Mouse (Mus musculus) left cerebral cortex, postnatal 4 days (tissue): ENCODE data around the gene Atg4b. TPM values are rescaled to one million over a fixed set of nuclear protein-coding genes. Genes with fewer than 3 reads are reported as not detected.
A peak's percentile ranks its signal among the peaks of the same experiment; 100 is the strongest.
"Not testable (repeated sequence)": the region's sequence is repeated elsewhere in the genome, so short reads cannot be mapped to it uniquely, and the experiment has no call there.

Source experiments
- DNase-seq: peaks from one replicate; pipeline ENCODE4 v3.0.0-alpha.2; 2022
- intact Hi-C: fragments of 180-260 bp; cut with DNase I; formaldehyde crosslinking; loops from one replicate; pipeline ENCODE4 v1.15.1; 2025
- total RNA-seq, 2 experiments: library from RNA; stranded (reverse); gene quantifications; 2 replicates each; pipeline ENCODE4 v1.2.3; 2021

Atg4b gene
- total RNA-seq, 2 experiments from 2014 or later: 85.1 to 89.7 TPM

DNA sequence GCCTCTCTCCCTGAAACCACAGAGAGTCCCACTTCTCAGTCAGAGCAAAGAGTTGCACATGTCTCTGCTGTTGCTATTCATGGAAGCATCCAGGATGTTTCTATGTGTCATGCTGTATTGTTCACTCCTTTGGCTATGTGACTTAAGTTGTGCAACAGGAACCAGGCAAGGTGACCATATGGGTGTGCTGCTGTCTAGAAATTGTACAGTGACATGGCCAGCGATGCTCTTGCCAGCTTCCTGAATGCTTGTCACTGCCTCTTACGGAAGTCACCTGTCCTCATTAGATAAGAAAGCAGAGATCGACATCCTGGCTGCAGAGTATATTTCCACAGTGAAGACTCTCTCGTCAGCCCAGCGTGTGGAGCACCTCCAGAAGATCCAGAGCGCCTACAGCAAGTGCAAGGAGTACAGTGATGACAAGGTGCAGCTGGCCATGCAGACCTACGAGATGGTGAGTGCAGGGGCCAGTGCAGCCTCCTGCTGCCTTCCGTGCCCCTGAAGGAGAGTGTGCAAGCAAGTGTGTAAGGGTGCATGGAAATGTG is 60.3 kb downstream of the Atg4b start:
- intact Hi-C loops: no loop called here
- no peak for DNase-seq

DNA sequence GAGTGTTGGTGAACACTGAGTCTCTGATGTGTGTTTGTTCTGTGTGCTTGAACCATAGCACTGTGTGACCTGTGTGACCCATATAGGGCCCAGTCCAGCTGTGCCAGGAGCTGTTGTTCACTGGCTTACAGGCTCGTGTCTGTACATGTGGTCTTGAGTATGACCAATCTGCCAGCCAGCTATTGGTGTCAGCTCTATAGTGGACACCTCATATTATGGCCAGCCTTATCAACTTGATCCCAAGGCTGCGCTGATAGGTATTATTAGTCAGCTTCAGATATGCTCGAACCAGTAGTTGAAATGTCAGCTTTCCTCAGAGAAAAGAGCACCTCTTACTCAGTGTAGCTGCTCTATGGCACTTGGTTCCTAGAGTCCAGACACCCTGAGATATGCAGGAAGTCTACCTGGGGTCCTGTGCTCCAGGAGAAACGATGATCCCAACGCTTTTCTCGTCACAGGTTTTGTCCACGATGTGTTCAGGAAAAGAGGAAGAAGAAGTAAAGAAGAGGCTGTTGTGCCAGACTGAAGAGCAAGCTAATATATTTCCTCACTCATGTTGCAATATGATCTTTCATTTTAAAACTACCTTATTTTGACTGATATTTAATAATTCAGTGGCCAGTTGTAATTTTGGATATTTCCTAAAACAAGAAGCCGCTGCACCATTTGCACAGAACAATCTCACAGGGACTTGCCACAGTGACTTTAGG is 66.7 kb downstream of the Atg4b start:
- intact Hi-C loops: no loop called here
- no peak for DNase-seq

DNA sequence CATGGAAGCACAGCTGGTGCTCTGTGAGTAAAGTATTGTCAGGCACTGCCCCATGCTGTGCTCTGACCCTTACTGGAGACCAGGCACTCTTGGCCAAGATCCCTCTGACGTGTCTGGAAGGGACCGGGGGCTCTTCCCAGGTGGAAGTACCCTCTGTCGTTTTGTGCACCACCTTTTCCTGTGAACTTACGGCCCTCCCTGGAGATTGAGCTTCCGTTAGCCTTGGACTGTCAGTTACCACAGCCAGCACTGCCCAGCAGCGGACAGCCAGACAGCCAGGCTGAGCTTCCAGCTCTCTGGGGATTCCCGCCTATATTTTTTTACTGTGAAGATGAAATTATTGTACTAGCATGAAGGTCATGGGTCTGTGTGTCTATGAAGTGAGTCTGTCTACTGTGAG is 67.4 kb downstream of the Atg4b start:
- intact Hi-C loops: no loop called here
- DNase-seq: no peak

DNA sequence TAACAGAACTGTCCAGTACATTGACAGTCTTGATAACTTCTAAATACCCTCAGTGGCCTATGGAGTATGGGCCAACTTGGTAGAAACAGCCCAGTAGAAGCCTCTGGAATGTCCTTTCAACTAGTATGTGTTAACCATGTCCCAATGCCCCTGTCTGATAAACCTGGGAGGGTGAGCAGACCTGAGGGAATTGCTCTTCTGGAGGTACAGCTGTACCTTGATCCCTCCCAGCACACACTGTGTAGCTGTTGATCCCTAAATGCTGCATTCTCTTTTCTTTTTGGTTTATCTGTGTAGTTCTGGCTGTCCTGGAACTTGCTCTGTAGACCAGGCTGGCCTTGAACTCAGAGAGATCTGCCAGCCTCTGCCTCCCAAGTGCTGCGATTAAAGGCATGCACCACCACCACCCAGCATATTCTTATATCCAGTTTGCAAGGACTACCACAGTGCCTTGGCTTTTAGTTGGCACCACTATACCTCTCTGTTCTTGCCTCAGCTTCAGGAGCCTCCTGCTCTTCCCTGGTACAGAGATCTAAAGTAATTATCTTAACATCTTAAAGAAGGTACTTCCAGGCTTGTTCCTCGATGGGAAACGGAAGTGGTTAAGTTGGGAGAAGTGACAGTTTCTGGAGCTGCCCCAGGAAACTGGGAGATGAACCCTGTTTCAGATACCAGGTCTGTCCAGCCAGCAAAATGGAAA is 72.6 kb downstream of the Atg4b start:
- intact Hi-C loops: no loop called here
- DNase-seq: no peak

DNA sequence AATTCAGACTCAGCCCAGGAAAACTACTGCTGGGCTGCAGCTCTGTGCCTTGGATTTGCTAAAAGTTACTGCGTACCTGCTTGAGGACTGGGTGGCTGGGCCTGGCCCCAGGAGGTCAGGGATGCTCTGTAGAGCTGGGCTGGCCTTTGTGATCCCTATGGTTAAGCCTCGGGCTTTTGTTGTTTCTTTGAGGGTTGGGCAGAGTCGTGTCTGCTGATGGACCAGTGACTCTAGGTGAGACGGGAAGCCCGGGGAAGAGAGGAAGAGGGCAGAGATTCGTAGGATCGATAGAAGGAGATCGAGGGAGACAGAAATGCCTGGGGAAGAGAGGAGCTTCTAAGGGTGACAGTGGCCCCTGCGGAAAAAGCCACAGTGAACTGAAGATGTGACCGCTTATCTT is 73.3 kb downstream of the Atg4b start, which contains the start of gene D2hgdh:
Gene D2hgdh, plus strand, starts transcription at position 301 of the 400 bp plus-strand sequence.
- intact Hi-C loops: no loop called here
- no peak for DNase-seq

DNA sequence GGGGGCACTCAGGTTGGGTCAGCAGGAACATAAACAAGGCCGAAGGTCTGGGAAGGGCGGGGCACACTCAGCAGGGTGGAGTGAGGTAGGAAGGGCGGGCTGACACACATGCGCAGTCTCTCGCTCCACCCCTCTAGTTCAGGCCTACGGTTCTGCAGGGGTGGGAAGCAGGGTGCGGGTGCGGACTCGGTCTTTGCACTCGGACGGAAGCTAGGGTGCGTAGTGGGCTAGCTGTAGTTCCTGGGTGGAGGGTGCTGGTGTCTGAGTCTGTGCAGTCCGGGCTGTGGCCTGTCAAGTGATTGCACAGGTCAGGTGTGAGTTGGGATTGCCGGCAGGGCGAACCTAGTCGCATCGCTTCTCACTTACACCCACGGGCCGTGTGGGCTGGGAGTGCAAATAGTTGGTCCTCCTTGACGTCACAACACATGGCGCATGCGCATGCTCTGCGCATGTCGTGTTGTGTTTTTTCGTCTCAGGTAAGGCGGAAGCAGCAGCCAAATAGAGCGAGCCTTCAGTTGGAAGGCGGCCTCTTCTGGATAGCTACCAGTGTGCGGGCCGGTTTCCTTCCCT is 73.9 kb downstream of the Atg4b start:
- intact Hi-C loops: no loop called here
- peak; percentile 92 for DNase-seq

DNA sequence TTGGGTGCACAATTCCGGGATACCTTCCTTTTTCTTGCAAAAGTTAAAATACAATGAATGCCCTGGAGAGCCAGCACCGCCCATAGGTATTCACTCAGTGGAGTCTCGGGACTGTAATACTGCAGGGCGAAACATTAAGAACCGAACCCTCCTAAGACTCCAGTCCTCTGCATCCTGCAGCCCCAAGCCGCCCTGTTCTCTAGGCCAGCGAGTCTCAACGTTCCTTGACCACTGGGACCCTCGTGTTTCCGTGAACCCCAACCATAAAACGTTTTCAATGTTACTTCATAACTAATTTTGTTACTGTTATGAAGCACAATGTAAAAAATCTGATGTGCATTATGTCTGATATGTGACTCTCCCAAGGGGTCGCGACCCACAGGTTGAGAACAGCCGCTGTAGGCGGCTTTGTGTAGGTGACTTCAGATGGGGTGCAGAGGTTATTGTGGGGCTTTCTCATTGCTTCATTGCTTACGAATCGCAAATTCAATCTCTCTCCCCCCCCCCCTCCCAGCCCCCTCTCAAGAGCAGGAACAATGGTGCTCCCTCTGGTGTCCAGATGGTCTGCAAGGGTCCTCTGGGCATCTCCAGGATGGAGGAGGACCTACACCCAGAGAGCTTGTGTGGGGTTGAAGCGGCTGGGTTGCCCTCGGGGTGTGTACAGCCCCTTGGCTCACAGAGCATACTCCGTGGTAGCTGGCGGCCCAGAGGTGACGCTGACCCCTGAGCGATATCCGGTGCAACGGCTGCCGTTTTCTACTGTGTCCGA is 74.7 kb downstream of the Atg4b start:
- intact Hi-C loops: no loop called here
- peak; percentile 36 for DNase-seq

DNA sequence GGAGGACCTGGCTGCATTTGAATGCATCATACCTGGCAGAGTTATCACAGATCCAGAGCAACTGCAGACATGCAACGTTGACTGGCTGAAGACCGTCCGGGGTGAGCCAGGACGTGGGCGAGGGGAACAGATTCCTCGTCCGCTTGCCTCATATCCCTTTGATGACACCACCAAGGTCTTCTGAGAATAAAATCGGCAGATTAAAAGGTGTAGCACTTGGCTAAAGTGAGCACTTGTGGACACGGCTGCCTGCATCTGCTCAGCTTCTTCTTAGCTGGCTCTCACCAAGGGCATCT is 75.2 kb downstream of the Atg4b start:
- no peak for DNase-seq
- intact Hi-C loops: no loop called here

DNA sequence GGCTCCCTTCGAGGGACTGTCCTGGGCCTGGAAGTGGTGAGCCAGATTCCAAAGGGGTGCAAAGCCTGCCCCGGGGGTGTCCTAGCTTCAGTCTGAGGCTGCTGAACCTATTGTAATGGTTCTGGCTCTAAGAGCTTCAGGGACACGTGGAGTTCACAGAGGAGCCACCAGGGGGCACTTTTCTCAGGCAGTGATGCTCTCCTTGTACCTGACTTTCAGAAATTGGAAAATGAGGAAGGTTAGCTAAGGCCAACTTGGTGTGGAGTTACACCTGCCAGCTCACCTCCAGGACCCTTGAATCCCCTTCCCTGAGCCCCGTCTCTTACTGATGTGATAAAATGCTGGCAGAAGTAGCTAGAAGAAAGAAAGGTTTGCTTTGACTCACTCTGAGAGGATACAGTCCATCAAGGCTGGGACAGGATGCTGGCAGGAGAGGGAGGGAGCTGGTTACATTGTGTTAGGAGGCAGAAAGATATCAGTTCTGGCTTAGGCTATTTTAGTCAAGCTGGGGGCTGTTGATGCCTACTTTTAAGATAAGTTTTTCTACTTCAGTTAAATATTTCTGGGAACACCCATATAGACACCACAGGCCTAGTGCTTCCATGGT is 81.6 kb downstream of the Atg4b start:
- DNase-seq: not testable (repeated sequence)
- intact Hi-C loops: loop anchor here (10.0 kb wide), 1 partner anchor 242 kb away; no protein-coding TSS in a partner anchor

DNA sequence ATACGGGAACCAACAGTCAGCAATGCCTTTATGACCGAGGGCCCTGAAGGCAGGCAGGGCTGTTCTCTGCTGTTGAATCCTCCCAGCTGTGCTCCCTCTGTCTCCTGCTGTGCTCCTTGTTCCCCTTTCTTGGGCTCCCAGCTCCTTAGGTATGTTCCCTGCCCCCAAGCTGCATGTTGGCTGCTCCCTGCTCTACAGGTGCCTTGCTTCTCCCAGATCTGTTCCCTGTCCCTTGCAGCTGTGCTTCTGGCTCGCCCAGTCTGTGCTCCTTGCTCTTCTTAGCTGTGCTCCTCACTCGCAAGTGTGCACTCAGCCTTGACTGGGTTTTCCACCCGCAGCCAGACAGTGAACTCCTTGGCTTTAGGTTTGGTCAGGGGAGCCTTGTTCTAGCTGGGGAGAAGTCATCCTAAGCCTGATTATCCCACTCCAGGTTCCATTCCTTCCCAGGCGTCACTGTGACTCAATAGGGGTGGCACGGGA is 83.4 kb downstream of the Atg4b start:
- intact Hi-C loops: loop anchor here (10.0 kb wide), 1 partner anchor 240 kb away; no protein-coding TSS in a partner anchor
- no peak for DNase-seq

DNA sequence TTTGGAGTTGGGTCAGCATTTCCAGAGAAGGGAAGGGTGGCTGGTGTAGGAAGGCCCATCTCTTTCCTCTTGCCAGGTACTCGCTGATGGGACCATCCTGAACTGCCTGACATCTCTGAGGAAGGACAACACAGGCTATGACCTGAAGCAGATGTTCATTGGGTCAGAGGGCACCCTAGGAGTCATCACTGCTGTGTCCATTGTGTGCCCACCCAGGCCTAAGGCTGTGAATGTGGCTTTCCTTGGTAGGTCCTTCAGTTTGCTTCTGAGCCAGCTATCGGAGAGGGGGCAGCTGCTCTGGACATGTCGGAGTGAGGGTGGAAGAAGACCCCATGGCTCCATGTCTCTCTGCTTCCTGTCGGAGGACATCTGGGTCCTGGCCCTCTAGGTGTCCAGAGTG is 83.9 kb downstream of the Atg4b start:
- intact Hi-C loops: loop anchor here (10.0 kb wide), 1 partner anchor 240 kb away; no protein-coding TSS in a partner anchor
- DNase-seq: no peak

DNA sequence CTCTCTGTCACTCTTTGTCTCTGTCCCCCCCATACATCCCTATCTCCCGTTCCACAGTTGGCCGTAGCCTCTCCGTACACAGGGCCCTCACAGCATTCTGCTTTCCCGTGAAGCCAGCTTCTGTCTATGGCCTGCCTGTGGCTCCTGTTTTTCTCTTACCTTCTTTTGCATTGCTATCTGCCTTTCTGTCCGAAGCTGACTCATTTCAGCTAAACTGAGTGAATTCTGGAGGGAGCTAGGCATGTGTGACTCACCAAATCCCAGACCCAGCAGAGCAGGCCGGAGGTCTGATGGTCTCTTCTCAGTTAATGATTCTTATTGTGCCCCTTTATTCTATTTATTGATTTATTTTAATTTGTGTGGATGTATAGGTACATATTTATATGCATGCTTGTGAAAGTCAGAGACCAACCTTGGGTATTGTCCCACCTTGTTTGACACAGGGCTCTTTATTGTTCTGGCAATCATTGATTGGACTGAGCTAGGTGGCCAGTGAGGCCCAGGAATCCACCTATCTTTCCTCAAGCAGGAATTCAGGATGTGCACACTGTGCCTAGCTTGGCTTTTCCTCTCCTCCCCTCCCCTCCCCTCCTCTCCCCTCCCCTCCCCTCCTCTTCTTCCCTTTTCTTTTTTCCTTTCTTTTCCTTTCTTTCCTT is 84.7 kb downstream of the Atg4b start:
- intact Hi-C loops: loop anchor here (10.0 kb wide), 1 partner anchor 239 kb away; no protein-coding TSS in a partner anchor
- no peak for DNase-seq

DNA sequence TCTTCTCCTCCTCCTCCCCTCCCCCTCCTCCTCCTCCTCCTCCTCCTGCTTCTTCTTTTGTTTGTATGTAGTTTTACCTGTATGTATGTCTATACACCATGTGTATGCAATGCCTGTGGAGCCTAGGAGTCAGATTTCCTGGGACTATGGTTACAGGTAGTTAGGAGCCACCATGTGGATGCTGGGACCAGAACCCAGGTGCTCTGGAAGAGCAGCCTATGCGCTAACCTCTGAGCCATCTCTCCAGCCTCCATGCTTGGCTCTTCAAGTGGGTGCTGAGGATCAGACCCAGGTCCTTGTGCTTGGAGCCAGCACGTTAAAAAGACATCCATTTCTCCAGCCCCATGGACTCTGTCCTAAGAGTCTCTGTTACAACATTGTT is 85.2 kb downstream of the Atg4b start:
- intact Hi-C loops: loop anchor here (10.0 kb wide), 1 partner anchor 238 kb away; no protein-coding TSS in a partner anchor

DNA sequence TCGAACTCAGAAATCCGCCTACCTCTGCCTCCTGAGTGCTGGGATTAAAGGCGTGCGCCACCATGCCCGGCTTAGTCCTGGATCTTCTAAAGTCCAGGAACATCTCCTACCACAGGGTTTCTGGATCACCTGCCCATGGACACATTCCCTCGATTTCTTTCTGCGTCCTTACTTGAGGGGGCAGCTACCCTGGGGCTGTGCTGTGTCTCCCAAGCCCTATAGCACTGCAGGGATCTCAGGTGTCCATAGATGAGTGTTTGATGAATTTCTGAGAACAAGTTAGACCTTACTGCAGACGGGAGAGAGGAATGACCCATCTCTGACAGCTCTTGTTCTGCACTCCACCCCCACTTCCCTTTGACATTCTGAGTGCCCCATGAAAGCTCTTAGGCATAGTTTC is 86.0 kb downstream of the Atg4b start:
- intact Hi-C loops: loop anchor here (10.0 kb wide), 1 partner anchor 237 kb away; no protein-coding TSS in a partner anchor
- no peak for DNase-seq

More for the DNA sequence above, 85.2 kb downstream of the Atg4b start:
- DNase-seq: no peak

DNA sequence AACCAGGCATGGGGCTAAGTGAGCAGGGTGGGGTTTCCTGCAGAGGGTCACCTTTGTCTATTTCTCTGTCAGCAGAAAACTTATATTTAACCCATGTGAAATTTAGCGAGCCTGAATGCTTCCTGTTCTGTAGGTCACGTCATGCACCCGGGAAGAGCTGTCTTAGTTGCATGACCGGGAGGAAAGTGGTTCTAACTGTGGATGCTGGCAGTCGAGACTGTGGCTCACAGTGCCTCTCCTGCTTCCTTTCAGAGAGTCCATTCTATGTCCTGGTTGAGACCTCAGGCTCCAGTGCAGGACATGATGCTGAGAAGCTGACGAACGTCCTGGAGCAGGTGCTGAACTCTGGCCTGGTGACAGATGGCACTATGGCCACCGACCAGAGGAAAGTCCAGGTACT is 87.3 kb downstream of the Atg4b start:
- intact Hi-C loops: loop anchor here (10.0 kb wide), 1 partner anchor 236 kb away; no protein-coding TSS in a partner anchor
- not testable (repeated sequence) for DNase-seq
